Mouse (Mus musculus): ENCODE data around the gene Ccser1. TPM values are rescaled to one million over a fixed set of nuclear protein-coding genes. Genes with fewer than 3 reads are reported as not detected.
"Not testable (repeated sequence)": the region's sequence is repeated elsewhere in the genome, so short reads cannot be mapped to it uniquely, and the experiment has no call there.

Ccser1 gene
- polyA plus RNA-seq, 1 experiment from 2014 or later: 6.9 TPM

- 70% methylated on average over 4 of the region's 4 CpGs for WGBS
- TF ChIP-seq EP300 (optimal IDR thresholded peaks at IDR 0.05) (no peak), CTCF (IDR thresholded peaks at IDR 0.05; ENCODE audit: low read depth) (no peak)
- no peak overlapping the region for H3K27ac ChIP-seq (replicated peaks)
- no peaks in the 10 kb centered on the region for H3K9me3 ChIP-seq (ENCODE audit: control insufficient read depth, low read length)
- H3K4me2 ChIP-seq (replicated peaks; ENCODE audit: low read depth): no peak overlapping the region
- no peak for DNase-seq (ENCODE audit: low spot score)
- H3K9ac ChIP-seq (ENCODE audit: low read length): no peak overlapping the region
- no peak overlapping the region for H3K4me3 ChIP-seq (ENCODE audit: low read depth, low read length)
- H3K36me3 ChIP-seq (ENCODE audit: control insufficient read depth, insufficient read depth, low read length): no peaks in the 10 kb centered on the region
- ATAC-seq (ENCODE audit: low FRiP score, low TSS enrichment): no peak
- no peaks in the 10 kb centered on the region for H3K4me1 ChIP-seq (replicated peaks; ENCODE audit: control insufficient read depth, insufficient read depth)
- H3K27me3 ChIP-seq (ENCODE audit: control insufficient read depth, insufficient read depth, low read length): no peaks in the 10 kb centered on the region
These were observed 67.8 kb downstream of the Ccser1 start for GRCm38 (mm10) chr6:61247842-61248472.

- Histone ChIP-seq H3K9me3 (ENCODE audit: control insufficient read depth, low read length) (no peaks in the 10 kb centered on the region), H3K27ac (replicated peaks) (no peak overlapping the region), H3K4me3 (ENCODE audit: low read depth, low read length) (no peak overlapping the region), H3K9ac (ENCODE audit: low read length) (no peak overlapping the region), H3K4me1 (replicated peaks; ENCODE audit: control insufficient read depth, insufficient read depth) (no peaks in the 10 kb centered on the region), H3K4me2 (replicated peaks; ENCODE audit: low read depth) (no peak overlapping the region), H3K27me3 (ENCODE audit: control insufficient read depth, insufficient read depth, low read length) (no peaks in the 10 kb centered on the region), H3K36me3 (ENCODE audit: control insufficient read depth, insufficient read depth, low read length) (no peaks in the 10 kb centered on the region)
- TF ChIP-seq EP300 (optimal IDR thresholded peaks at IDR 0.05) (no peak), CTCF (IDR thresholded peaks at IDR 0.05; ENCODE audit: low read depth) (peak; percentile 6; the same call in 1 of the 2 replicates)
- ATAC-seq (ENCODE audit: low FRiP score, low TSS enrichment) (no peak), DNase-seq (ENCODE audit: low spot score) (no peak)
- WGBS: 84% methylated on average over 2 of the region's 2 CpGs
These were observed 68.6 kb downstream of the Ccser1 start for GRCm38 (mm10) chr6:61248700-61249099.

GRCm38 (mm10) chr6:61251232-61251631 is 71.1 kb downstream of the Ccser1 start:
- no peak overlapping the region for H3K4me2 ChIP-seq (replicated peaks; ENCODE audit: low read depth)
- ATAC-seq (ENCODE audit: low FRiP score, low TSS enrichment) (no peak), DNase-seq (ENCODE audit: low spot score) (no peak)
- H3K9me3 ChIP-seq (ENCODE audit: control insufficient read depth, low read length): no peaks in the 10 kb centered on the region
- H3K27me3 ChIP-seq (ENCODE audit: control insufficient read depth, insufficient read depth, low read length): no peaks in the 10 kb centered on the region
- no peak overlapping the region for H3K27ac ChIP-seq (replicated peaks)
- no peaks in the 10 kb centered on the region for H3K4me1 ChIP-seq (replicated peaks; ENCODE audit: control insufficient read depth, insufficient read depth)
- H3K9ac ChIP-seq (ENCODE audit: low read length): no peak overlapping the region
- no peak for TF ChIP-seq CTCF (IDR thresholded peaks at IDR 0.05; ENCODE audit: low read depth)
- TF ChIP-seq EP300 (optimal IDR thresholded peaks at IDR 0.05): no peak
- no peaks in the 10 kb centered on the region for H3K36me3 ChIP-seq (ENCODE audit: control insufficient read depth, insufficient read depth, low read length)
- 70% methylated on average over 1 of the region's 1 CpGs for WGBS
- no peak overlapping the region for H3K4me3 ChIP-seq (ENCODE audit: low read depth, low read length)

GRCm38 (mm10) chr6:61252912-61253311 is 72.8 kb downstream of the Ccser1 start:
- Histone ChIP-seq H3K36me3 (ENCODE audit: control insufficient read depth, insufficient read depth, low read length) (no peaks in the 10 kb centered on the region), H3K9me3 (ENCODE audit: control insufficient read depth, low read length) (no peaks in the 10 kb centered on the region), H3K9ac (ENCODE audit: low read length) (no peak overlapping the region), H3K27ac (replicated peaks) (no peak overlapping the region), H3K27me3 (ENCODE audit: control insufficient read depth, insufficient read depth, low read length) (no peaks in the 10 kb centered on the region), H3K4me1 (replicated peaks; ENCODE audit: control insufficient read depth, insufficient read depth) (no peaks in the 10 kb centered on the region), H3K4me3 (ENCODE audit: low read depth, low read length) (no peak overlapping the region), H3K4me2 (replicated peaks; ENCODE audit: low read depth) (no peak overlapping the region)
- TF ChIP-seq EP300 (optimal IDR thresholded peaks at IDR 0.05): no peak
- TF ChIP-seq CTCF (IDR thresholded peaks at IDR 0.05; ENCODE audit: low read depth): no peak
- no peak for DNase-seq (ENCODE audit: low spot score)
- 82% methylated on average over 7 of the region's 7 CpGs for WGBS
- no peak for ATAC-seq (ENCODE audit: low FRiP score, low TSS enrichment)

GRCm38 (mm10) chr6:61255874-61256273 is 75.8 kb downstream of the Ccser1 start:
- ATAC-seq (ENCODE audit: low FRiP score, low TSS enrichment); H3K9me3 ChIP-seq (ENCODE audit: control insufficient read depth, low read length); H3K36me3 ChIP-seq (ENCODE audit: control insufficient read depth, insufficient read depth, low read length); H3K4me1 ChIP-seq (replicated peaks; ENCODE audit: control insufficient read depth, insufficient read depth); H3K9ac ChIP-seq (ENCODE audit: low read length); H3K27me3 ChIP-seq (ENCODE audit: control insufficient read depth, insufficient read depth, low read length); H3K4me2 ChIP-seq (replicated peaks; ENCODE audit: low read depth); H3K27ac ChIP-seq (replicated peaks); H3K4me3 ChIP-seq (ENCODE audit: low read depth, low read length); DNase-seq (ENCODE audit: low spot score): not testable (repeated sequence)
- no CpG with 5 or more reads among the region's 1 CpGs for WGBS

- 61% methylated on average over 10 of the region's 10 CpGs for WGBS
These were observed 78.9 kb downstream of the Ccser1 start for GRCm38 (mm10) chr6:61258847-61259634.

More at GRCm38 (mm10) chr6:61258847-61259634, 78.9 kb downstream of the Ccser1 start:
- Histone ChIP-seq H3K36me3 (ENCODE audit: control insufficient read depth, insufficient read depth, low read length) (no peaks in the 10 kb centered on the region), H3K27me3 (ENCODE audit: control insufficient read depth, insufficient read depth, low read length) (no peaks in the 10 kb centered on the region), H3K4me3 (ENCODE audit: low read depth, low read length) (no peak overlapping the region), H3K9ac (ENCODE audit: low read length) (no peak overlapping the region), H3K4me2 (replicated peaks; ENCODE audit: low read depth) (no peak overlapping the region), H3K27ac (replicated peaks) (no peak overlapping the region), H3K9me3 (ENCODE audit: control insufficient read depth, low read length) (no peaks in the 10 kb centered on the region), H3K4me1 (replicated peaks; ENCODE audit: control insufficient read depth, insufficient read depth) (no peaks in the 10 kb centered on the region)
- DNase-seq (ENCODE audit: low spot score) (no peak), ATAC-seq (ENCODE audit: low FRiP score, low TSS enrichment) (no peak)
- no peak for TF ChIP-seq CTCF (IDR thresholded peaks at IDR 0.05; ENCODE audit: low read depth)

Data from stomach, postnatal 0 days (tissue).